Mouse (Mus musculus) heart, postnatal 0 days (tissue): ENCODE results near the gene Unk. TPM values are rescaled to one million over a fixed set of nuclear protein-coding genes. Genes with fewer than 3 reads are reported as not detected.

ENCODE experiments used
- ATAC-seq: fragments of 200-750 bp; cut with Nextera tagmentation; 2 replicates; pipeline ENCODE4 v1.8.0; 2017; ENCODE audit warnings: low read depth, moderate number of reproducible peaks, moderate library complexity; ENCODE audit not compliant: insufficient read depth
- DNase-seq: peaks from one replicate; pipeline ENCODE4 v3.0.0-alpha.2; 2016; ENCODE audit warnings: low spot score
- H3K27ac ChIP-seq: fragments of 300-500 bp; sonication (generic); 2 replicates; pipeline ENCODE4 v1.5.1; 2014; ENCODE audit warnings: low read depth, mild to moderate bottlenecking
- H3K27me3 ChIP-seq: fragments of 300-500 bp; sonication (generic); 2 replicates; pipeline ENCODE4 v1.6.1; 2014; ENCODE audit warnings: low read length, mixed read lengths; ENCODE audit not compliant: control insufficient read depth, insufficient read depth
- H3K36me3 ChIP-seq: fragments of 300-500 bp; sonication (generic); replicated peaks from 2 replicates; pipeline ENCODE4 v1.6.1; 2014; ENCODE audit warnings: low read length, mixed read lengths; ENCODE audit not compliant: control insufficient read depth, insufficient read depth
- H3K4me1 ChIP-seq: fragments of 300-500 bp; sonication (generic); 2 replicates; pipeline ENCODE4 v1.6.1; 2014; ENCODE audit warnings: antibody characterized with exemption; ENCODE audit not compliant: control insufficient read depth, insufficient read depth
- H3K4me2 ChIP-seq: fragments of 300-500 bp; sonication (generic); 2 replicates; pipeline ENCODE4 v1.6.1; 2014; ENCODE audit warnings: low read depth, mild to moderate bottlenecking, low read length, moderate library complexity
- H3K4me3 ChIP-seq: fragments of 300-500 bp; sonication (generic); 2 replicates; pipeline ENCODE4 v1.5.1; 2014; ENCODE audit warnings: low read depth, low read length
- H3K9ac ChIP-seq: fragments of 300-500 bp; sonication (generic); replicated peaks from 2 replicates; pipeline ENCODE4 v1.6.1; 2014; ENCODE audit warnings: low read depth, low read length, mixed read lengths
- H3K9me3 ChIP-seq: fragments of 300-500 bp; sonication (generic); replicated peaks from 2 replicates; pipeline ENCODE4 v1.6.1; 2016; ENCODE audit warnings: low read length; ENCODE audit not compliant: control insufficient read depth
- CTCF ChIP-seq: IDR thresholded peaks from 2 replicates; pipeline ENCODE4 v1.5.1; 2016; ENCODE audit warnings: antibody characterized with exemption, control low read depth, low read depth
- EP300 ChIP-seq: IDR thresholded peaks from 2 replicates; pipeline ENCODE4 v1.6.1; 2016; ENCODE audit warnings: antibody characterized with exemption, low read depth
- WGBS: fragments of 180-500 bp; shearing (Covaris S2); extraction: QIAGEN DNeasy Blood & Tissue Kit; methylation state at CpG from one replicate; pipeline ENCODE4 v1.1.7; 2014; 5-methylcytosine and 5-hydroxymethylcytosine counted together
- polyA plus RNA-seq: library from polyadenylated mRNA; unstranded; fragments of >200 nt; fragmentation: Nextera tagmentation; extraction: Ambion mirVana; gene quantifications from 2 replicates; pipeline ENCODE4 v1.2.1, GENCODE M21; 2015
- total RNA-seq: library from RNA; depleted of rRNA; stranded (reverse); fragments of >200 nt; gene quantifications from 2 replicates; pipeline ENCODE4 v1.2.3, GENCODE M21; 2014; ENCODE audit warnings: low replicate concordance

The Unk gene
- total and polyA plus RNA-seq, 2 experiments from 2014 or later, result 9.5 to 26.1 TPM

- H3K9me3 ChIP-seq, result no peaks in the 10 kb centered on the region
- H3K4me3 ChIP-seq, result no peak overlapping the region
- H3K27me3 ChIP-seq, result no peaks in the 10 kb centered on the region
- H3K4me1 ChIP-seq, result peaks cover 55% of the 10 kb centered on the region
- H3K27ac ChIP-seq, result peak overlapping the region; percentile 82
- peak; percentile 49 for ATAC-seq
- H3K4me2 ChIP-seq, result no peak overlapping the region; the same call in 1 of the 2 replicates
- H3K9ac ChIP-seq, result peak overlapping the region; percentile 22; the same call in 1 of the 2 replicates
- WGBS, result 26% methylated on average over 11 of the region's 11 CpGs
- H3K36me3 ChIP-seq, result peaks cover 14% of the 10 kb centered on the region; the same call in 1 of the 2 replicates
- peak; percentile 77 for DNase-seq
- TF ChIP-seq CTCF (0 out of 2 replicates have a peak, but pooled peaks have one; percentile 12), EP300 (peak; percentile 48; the same call in 1 of the 2 replicates)
These were observed 71.8 kb downstream of the Unk start for GRCm38 (mm10) chr11:116101931-116102381.

GRCm38 (mm10) chr11:116102472-116102871 is 72.3 kb downstream of the Unk start:
- no peak overlapping the region; the same call in 1 of the 2 replicates for H3K4me2 ChIP-seq
- H3K36me3 ChIP-seq, result peaks cover 14% of the 10 kb centered on the region; the same call in 1 of the 2 replicates
- peak overlapping the region; percentile 88 for H3K27ac ChIP-seq
- peak overlapping the region; percentile 22; the same call in 1 of the 2 replicates for H3K9ac ChIP-seq
- no peak overlapping the region for H3K4me3 ChIP-seq
- H3K4me1 ChIP-seq, result peaks cover 59% of the 10 kb centered on the region
- no peak for TF ChIP-seq CTCF
- no peak for TF ChIP-seq EP300
- 52% methylated on average over 3 of the region's 4 CpGs for WGBS
- H3K9me3 ChIP-seq, result no peaks in the 10 kb centered on the region
- ATAC-seq (no peak), DNase-seq (no peak)
- H3K27me3 ChIP-seq, result no peaks in the 10 kb centered on the region

- no peak overlapping the region for H3K9ac ChIP-seq
- H3K4me2 ChIP-seq, result peak overlapping the region; percentile 32; the same call in 1 of the 2 replicates
- peaks cover 14% of the 10 kb centered on the region; the same call in 1 of the 2 replicates for H3K36me3 ChIP-seq
- DNase-seq (peak; percentile 62), ATAC-seq (no peak)
- no peaks in the 10 kb centered on the region for H3K9me3 ChIP-seq
- no peaks in the 10 kb centered on the region for H3K27me3 ChIP-seq
- peaks cover 69% of the 10 kb centered on the region for H3K4me1 ChIP-seq
- WGBS, result 21% methylated on average over 12 of the region's 12 CpGs
- peak overlapping the region; percentile 88 for H3K27ac ChIP-seq
- TF ChIP-seq CTCF (no peak), EP300 (no peak)
- H3K4me3 ChIP-seq, result no peak overlapping the region
These were observed 73.5 kb downstream of the Unk start for GRCm38 (mm10) chr11:116103572-116103971.

- WGBS, result 17% methylated on average over 14 of the region's 14 CpGs
- Histone ChIP-seq H3K9me3 (no peaks in the 10 kb centered on the region), H3K27ac (peak overlapping the region; percentile 88), H3K4me3 (no peak overlapping the region), H3K36me3 (peaks cover 14% of the 10 kb centered on the region; the same call in 1 of the 2 replicates), H3K4me1 (peaks cover 65% of the 10 kb centered on the region), H3K27me3 (no peaks in the 10 kb centered on the region), H3K4me2 (peak overlapping the region; percentile 32), H3K9ac (0 out of 2 replicates have a peak overlapping the region, but pooled peaks have one; percentile 5)
- ATAC-seq, result peak; percentile 72
- peak; percentile 94 for DNase-seq
- TF ChIP-seq CTCF (no peak), EP300 (peak; percentile 76)
These were observed 74.0 kb downstream of the Unk start for GRCm38 (mm10) chr11:116104006-116104646.

GRCm38 (mm10) chr11:116105065-116105464 is 74.9 kb downstream of the Unk start:
- Histone ChIP-seq H3K4me3 (no peak overlapping the region), H3K9me3 (no peaks in the 10 kb centered on the region), H3K27ac (no peak overlapping the region), H3K4me1 (peaks cover 57% of the 10 kb centered on the region), H3K36me3 (peaks cover 14% of the 10 kb centered on the region; the same call in 1 of the 2 replicates), H3K4me2 (no peak overlapping the region), H3K9ac (no peak overlapping the region), H3K27me3 (no peaks in the 10 kb centered on the region)
- 80% methylated on average over 2 of the region's 2 CpGs for WGBS
- DNase-seq, result no peak
- TF ChIP-seq CTCF, result no peak
- TF ChIP-seq EP300, result no peak
- ATAC-seq, result no peak
